Mouse (Mus musculus) heart, adult 11 months (tissue): ENCODE data around the gene Gadd45g.

Experiments
- DNase-seq: peaks from one replicate; pipeline ENCODE4 v3.0.0; 2022

Gene Gadd45g

GRCm38 (mm10) chr13:51886085-51886484 is 39.6 kb downstream of the Gadd45g start:
- no peak for DNase-seq

- no peak for DNase-seq
These were observed 40.2 kb downstream of the Gadd45g start for GRCm38 (mm10) chr13:51886723-51887122.

GRCm38 (mm10) chr13:51888426-51888825 is 41.9 kb downstream of the Gadd45g start:
- no peak for DNase-seq

GRCm38 (mm10) chr13:51891825-51892532 is 45.5 kb downstream of the Gadd45g start:
- DNase-seq = no peak

- peak; percentile 66 for DNase-seq
These were observed 51.1 kb downstream of the Gadd45g start for GRCm38 (mm10) chr13:51897579-51897978.
